Mouse (Mus musculus) embryonic fibroblast, embryonic 13.5 days (primary cell): ENCODE results near the gene Wfs1.

Source experiments
- CTCF ChIP-seq: IDR thresholded peaks from 2 replicates; pipeline ENCODE4 v1.5.1; 2011; ENCODE audit warnings: mild to moderate bottlenecking, control low read depth, low read length, moderate library complexity, borderline replicate concordance; ENCODE audit not compliant: insufficient read depth
- POLR2A ChIP-seq: IDR thresholded peaks from 2 replicates; pipeline ENCODE4 v1.6.1; 2011; ENCODE audit warnings: low read depth, mild to moderate bottlenecking, control low read depth, low read length, moderate library complexity

DNA sequence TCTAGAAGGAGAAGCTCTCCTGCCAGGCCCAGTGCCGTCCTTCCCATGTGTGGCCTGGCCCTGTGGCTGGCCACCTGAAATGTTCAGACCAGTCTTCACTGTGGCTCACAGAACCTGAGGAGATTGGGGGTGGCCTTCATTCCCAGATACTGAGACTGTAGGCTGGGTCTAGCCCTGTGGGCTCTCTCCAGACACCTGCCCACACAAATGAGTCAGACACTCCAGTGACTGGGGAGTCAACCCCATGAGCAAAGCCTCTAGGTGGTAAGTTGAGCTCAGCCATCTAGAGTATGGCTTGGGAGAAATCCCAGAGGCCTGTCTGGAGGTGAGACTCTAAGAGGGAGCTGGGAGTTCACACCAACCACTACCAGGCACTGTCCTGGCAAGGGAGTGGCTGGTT lies 67.1 kb downstream of the Wfs1 start:
- TF ChIP-seq CTCF (no peak), POLR2A (no peak)
